12 mouse cellular contexts compared by ENCODE assay signal in the genomic region with DNA sequence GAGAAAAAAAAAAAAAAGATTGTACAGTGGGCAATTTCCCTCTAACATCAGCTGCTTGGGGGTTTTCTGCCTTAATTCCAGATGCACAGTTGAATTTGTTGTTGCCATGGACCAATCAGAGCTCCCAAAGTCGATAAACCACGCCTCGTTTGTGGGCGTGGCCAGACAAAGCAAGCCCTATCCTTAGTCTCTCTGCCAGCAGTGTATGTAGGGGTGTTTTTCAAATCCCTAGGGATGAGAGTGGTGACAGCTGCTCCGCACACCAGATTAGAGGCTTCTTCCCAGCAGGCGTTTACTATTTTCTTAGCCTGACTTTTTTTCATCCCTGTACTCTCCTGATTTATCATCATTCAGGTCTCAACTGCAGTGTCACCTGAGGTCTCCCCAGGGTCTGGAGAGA. TPM values are rescaled to one million over a fixed set of nuclear protein-coding genes. Genes with fewer than 3 reads are reported as not detected.
DNase-seq lines count a peak whose midpoint lies in the region; ATAC-seq lines count a peak whose summit lies in the region.
"Had no signal": no experiment of that assay in that cellular context is flagged by ENCODE, and none has a peak within 500 bp of the region (broad histone marks: within the 10 kb centered on the region; RNA-seq: fewer than 3 reads in every experiment).

No protein-coding gene starts in this region.

- no peak overlapping the region for H3K9ac ChIP-seq in embryonic facial prominence, embryonic 11.5 days (replicated peaks; ENCODE audit: low read length)
- no peak overlapping the region for H3K9ac ChIP-seq in liver, embryonic 12.5 days
- no peak overlapping the region for H3K9ac ChIP-seq in midbrain, embryonic 13.5 days (replicated peaks)
- H3K9ac ChIP-seq: liver, embryonic 13.5 days had no signal

- 45% methylated on average over 6 of the region's 6 CpGs for WGBS in embryonic facial prominence, embryonic 11.5 days
- 53% methylated on average over 6 of the region's 6 CpGs for WGBS in embryonic facial prominence, embryonic 10.5 days
- 36% methylated on average over 6 of the region's 6 CpGs for WGBS in liver, embryonic 12.5 days (ENCODE audit: insufficient replicate concordance)
- WGBS in midbrain, embryonic 13.5 days = 47% methylated on average over 6 of the region's 6 CpGs

- no peak overlapping the region for H3K4me2 ChIP-seq in embryonic facial prominence, embryonic 11.5 days (ENCODE audit: low read depth, low read length)
- H3K4me2 ChIP-seq in liver, embryonic 12.5 days = no peak overlapping the region
- H3K4me2 ChIP-seq in midbrain, embryonic 13.5 days (replicated peaks) = no peak overlapping the region
- H3K4me2 ChIP-seq: liver, embryonic 13.5 days had no signal

- ATAC-seq in embryonic facial prominence, embryonic 11.5 days (replicated peaks; ENCODE audit: insufficient number of reproducible peaks, low FRiP score, low TSS enrichment, low read depth) = no peak
- no peak for ATAC-seq in liver, embryonic 12.5 days
- ATAC-seq in midbrain, embryonic 13.5 days = peak; percentile 78; the same call in 1 of the 2 replicates

- no peak overlapping the region for H3K27ac ChIP-seq in embryonic facial prominence, embryonic 11.5 days (replicated peaks; ENCODE audit: low read depth, low read length)
- H3K27ac ChIP-seq in embryonic facial prominence, embryonic 10.5 days (replicated peaks) = no peak overlapping the region
- H3K27ac ChIP-seq in liver, embryonic 12.5 days = no peak overlapping the region
- H3K27ac ChIP-seq in midbrain, embryonic 13.5 days = no peak overlapping the region
- H3K27ac ChIP-seq: liver, embryonic 13.5 days had no signal

- H3K36me3 ChIP-seq in embryonic facial prominence, embryonic 11.5 days (replicated peaks; ENCODE audit: control insufficient read depth, insufficient read depth, low read depth, low read length) = no peaks in the 10 kb centered on the region
- no peaks in the 10 kb centered on the region for H3K36me3 ChIP-seq in embryonic facial prominence, embryonic 10.5 days (replicated peaks)
- no peaks in the 10 kb centered on the region for H3K36me3 ChIP-seq in liver, embryonic 12.5 days
- H3K36me3 ChIP-seq in midbrain, embryonic 13.5 days = no peaks in the 10 kb centered on the region
- H3K36me3 ChIP-seq: liver, embryonic 13.5 days had no signal

- no peak overlapping the region for H3K4me3 ChIP-seq in embryonic facial prominence, embryonic 11.5 days (ENCODE audit: low read depth, low read length)
- no peak overlapping the region for H3K4me3 ChIP-seq in embryonic facial prominence, embryonic 10.5 days
- H3K4me3 ChIP-seq in liver, embryonic 12.5 days = no peak overlapping the region
- H3K4me3 ChIP-seq in midbrain, embryonic 13.5 days (replicated peaks) = no peak overlapping the region
- H3K4me3 ChIP-seq: liver, embryonic 13.5 days had no signal

- DNase-seq in embryonic facial prominence, embryonic 11.5 days (ENCODE audit: low spot score) = peak; percentile 33
- no peak for DNase-seq in embryonic facial prominence, embryonic 10.5 days (ENCODE audit: low spot score)
- peak; percentile 45 for DNase-seq in liver
- peak; percentile 54 for DNase-seq in embryo, embryonic 10.5 days (ENCODE audit: low spot score)
- no peak for DNase-seq in adrenal gland, postnatal 10 days
- DNase-seq in Muller cell, postnatal 12 days (ENCODE audit: inconsistent ontology term) = no peak
- DNase-seq: adrenal gland, postnatal 14 days; liver, embryonic 13.5 days had no signal

- no peaks in the 10 kb centered on the region for H3K27me3 ChIP-seq in embryonic facial prominence, embryonic 11.5 days (ENCODE audit: control insufficient read depth, insufficient read depth, low read length)
- H3K27me3 ChIP-seq in embryonic facial prominence, embryonic 10.5 days (replicated peaks; ENCODE audit: low read depth, poor library complexity, severe bottlenecking) = no peaks in the 10 kb centered on the region
- H3K27me3 ChIP-seq in liver, embryonic 12.5 days (replicated peaks) = no peaks in the 10 kb centered on the region
- no peaks in the 10 kb centered on the region for H3K27me3 ChIP-seq in midbrain, embryonic 13.5 days
- H3K27me3 ChIP-seq: liver, embryonic 13.5 days had no signal

- H3K9me3 ChIP-seq in embryonic facial prominence, embryonic 11.5 days (replicated peaks; ENCODE audit: control insufficient read depth, low read length) = no peaks in the 10 kb centered on the region
- peaks cover 6% of the 10 kb centered on the region for H3K9me3 ChIP-seq in embryonic facial prominence, embryonic 10.5 days
- peaks cover 7% of the 10 kb centered on the region for H3K9me3 ChIP-seq in liver, embryonic 12.5 days (replicated peaks)
- no peaks in the 10 kb centered on the region for H3K9me3 ChIP-seq in midbrain, embryonic 13.5 days

- H3K4me1 ChIP-seq in embryonic facial prominence, embryonic 11.5 days (ENCODE audit: control insufficient read depth, insufficient read depth, low read length) = no peaks in the 10 kb centered on the region
- peaks cover 11% of the 10 kb centered on the region for H3K4me1 ChIP-seq in embryonic facial prominence, embryonic 10.5 days
- H3K4me1 ChIP-seq in liver, embryonic 12.5 days = peaks cover 9% of the 10 kb centered on the region; the same call in 1 of the 2 replicates
- H3K4me1 ChIP-seq in midbrain, embryonic 13.5 days (replicated peaks) = peaks cover 3% of the 10 kb centered on the region; the same call in 1 of the 2 replicates

RNA-seq across cellular contexts. Expression of gene Smtn, which starts 7.6 kb away (rescaled TPM):
- polyA plus RNA-seq in embryonic facial prominence, embryonic 11.5 days (2014; fragmentation: Nextera tagmentation; extraction: Ambion mirVana) = 30.7 and 32.1 TPM in 2 replicates
- 40.5 and 42.6 TPM in 2 replicates for polyA plus RNA-seq in embryonic facial prominence, embryonic 10.5 days (2016; fragmentation: Nextera tagmentation; extraction: Ambion mirVana)
- 16.9 and 18.2 TPM in 2 replicates for polyA plus RNA-seq in liver, embryonic 12.5 days (2016; fragmentation: Nextera tagmentation; extraction: Ambion mirVana)
- 15.5 and 18.2 TPM in 2 replicates for polyA plus RNA-seq in midbrain, embryonic 13.5 days (2015; fragmentation: Nextera tagmentation; extraction: Ambion mirVana)
- 10 to 100 TPM; 63.4 to 81.0 TPM for total RNA-seq in adrenal gland, postnatal 10 days (2021)

RNA-seq across cellular contexts. Expression of gene Selenom, which starts 33.5 kb away (rescaled TPM):
- 60.3 and 64.4 TPM in 2 replicates for polyA plus RNA-seq in embryonic facial prominence, embryonic 11.5 days (2014; fragmentation: Nextera tagmentation; extraction: Ambion mirVana)
- 39.3 and 50.2 TPM in 2 replicates for polyA plus RNA-seq in embryonic facial prominence, embryonic 10.5 days (2016; fragmentation: Nextera tagmentation; extraction: Ambion mirVana)
- 18.4 and 19.6 TPM in 2 replicates for polyA plus RNA-seq in liver, embryonic 12.5 days (2016; fragmentation: Nextera tagmentation; extraction: Ambion mirVana)
- 30.3 and 32.0 TPM in 2 replicates for polyA plus RNA-seq in midbrain, embryonic 13.5 days (2015; fragmentation: Nextera tagmentation; extraction: Ambion mirVana)
- 10 to 100 TPM; 42.7 to 43.6 TPM for total RNA-seq in adrenal gland, postnatal 10 days (2021)

RNA-seq across cellular contexts. Expression of gene Inpp5j, which starts 43.3 kb away (rescaled TPM):
- polyA plus RNA-seq in embryonic facial prominence, embryonic 11.5 days (2014; fragmentation: Nextera tagmentation; extraction: Ambion mirVana) = 0.32 and 0.39 TPM in 2 replicates
- polyA plus RNA-seq in embryonic facial prominence, embryonic 10.5 days (2016; fragmentation: Nextera tagmentation; extraction: Ambion mirVana) = 0.13 and 0.25 TPM in 2 replicates
- 0.17 and 0.36 TPM in 2 replicates for polyA plus RNA-seq in liver, embryonic 12.5 days (2016; fragmentation: Nextera tagmentation; extraction: Ambion mirVana)
- polyA plus RNA-seq in midbrain, embryonic 13.5 days (2015; fragmentation: Nextera tagmentation; extraction: Ambion mirVana) = 1.4 and 1.7 TPM in 2 replicates
- total RNA-seq in adrenal gland, postnatal 10 days (2021) = 1 to 10 TPM in 1 of 2 experiments, under 1 TPM in 1; 0.66 to 1.5 TPM
- total RNA-seq: common myeloid progenitor, adult 5-6 weeks had no signal

RNA-seq across cellular contexts. Expression of gene Pla2g3, which starts 59.9 kb away (rescaled TPM):
- polyA plus RNA-seq in embryonic facial prominence, embryonic 11.5 days (2014; fragmentation: Nextera tagmentation; extraction: Ambion mirVana) = 0.41 and 0.45 TPM in 2 replicates
- 1.6 and 2.0 TPM in 2 replicates for polyA plus RNA-seq in embryonic facial prominence, embryonic 10.5 days (2016; fragmentation: Nextera tagmentation; extraction: Ambion mirVana)
- 0.06 and 0.24 TPM in 2 replicates for polyA plus RNA-seq in liver, embryonic 12.5 days (2016; fragmentation: Nextera tagmentation; extraction: Ambion mirVana)
- 0.52 and 0.67 TPM in 2 replicates for polyA plus RNA-seq in midbrain, embryonic 13.5 days (2015; fragmentation: Nextera tagmentation; extraction: Ambion mirVana)
- under 1 TPM in 1 of 2 experiments, not detected in 1; 0.21 TPM for total RNA-seq in adrenal gland, postnatal 10 days (2021)
- total RNA-seq: common myeloid progenitor, adult 5-6 weeks; gastrocnemius, adult 8-10 months had no signal

Comparison
In these comparisons a context has a peak if more than half of its experiments do, and no peak if none do; other contexts are left out.
1. DNase-seq: peak in embryonic facial prominence, embryonic 11.5 days (single experiment), liver (single experiment) and embryo, embryonic 10.5 days (single experiment); none in embryonic facial prominence, embryonic 10.5 days (single experiment), adrenal gland, postnatal 10 days (single experiment) and Muller cell, postnatal 12 days (single experiment).